Mouse (Mus musculus) embryonic facial prominence, embryonic 11.5 days (tissue): Measurements from ENCODE around the gene Thbs1. TPM values are rescaled to one million over a fixed set of nuclear protein-coding genes. Genes with fewer than 3 reads are reported as not detected.
"Not testable (repeated sequence)": the region's sequence is repeated elsewhere in the genome, so short reads cannot be mapped to it uniquely, and the experiment has no call there.

Experiments
- ATAC-seq: fragments of 200-750 bp; cut with Nextera tagmentation; replicated peaks from 2 replicates; pipeline ENCODE4 v1.8.0; 2017; ENCODE audit warnings: low read depth; ENCODE audit not compliant: insufficient number of reproducible peaks, low FRiP score, low TSS enrichment
- DNase-seq: peaks from one replicate; pipeline ENCODE4 v3.0.0-alpha.2; 2015; ENCODE audit warnings: low spot score
- H3K27ac ChIP-seq: fragments of 300-500 bp; sonication (generic); replicated peaks from 2 replicates; pipeline ENCODE4 v1.5.1; 2014; ENCODE audit warnings: mild to moderate bottlenecking, low read depth, low read length, control low read depth
- H3K27me3 ChIP-seq: fragments of 300-500 bp; sonication (generic); 2 replicates; pipeline ENCODE4 v1.6.1; 2014; ENCODE audit warnings: mild to moderate bottlenecking, low read length, moderate library complexity, mixed read lengths; ENCODE audit not compliant: control insufficient read depth, insufficient read depth
- H3K36me3 ChIP-seq: fragments of 300-500 bp; sonication (generic); replicated peaks from 2 replicates; pipeline ENCODE4 v1.6.1; 2014; ENCODE audit warnings: low read depth, mild to moderate bottlenecking, low read length, moderate library complexity, mixed read lengths; ENCODE audit not compliant: control insufficient read depth, insufficient read depth
- H3K4me1 ChIP-seq: fragments of 300-500 bp; sonication (generic); 2 replicates; pipeline ENCODE4 v1.6.1; 2014; ENCODE audit warnings: low read length, mixed read lengths; ENCODE audit not compliant: control insufficient read depth, insufficient read depth
- H3K4me2 ChIP-seq: fragments of 300-500 bp; sonication (generic); 2 replicates; pipeline ENCODE4 v1.6.1; 2014; ENCODE audit warnings: low read depth, mild to moderate bottlenecking, control low read depth, low read length, moderate library complexity
- H3K4me3 ChIP-seq: fragments of 300-500 bp; sonication (generic); 2 replicates; pipeline ENCODE4 v1.5.1; 2014; ENCODE audit warnings: low read depth, low read length, control low read depth
- H3K9ac ChIP-seq: fragments of 300-500 bp; sonication (generic); replicated peaks from 2 replicates; pipeline ENCODE4 v1.6.1; 2014; ENCODE audit warnings: mild to moderate bottlenecking, control low read depth, low read length
- H3K9me3 ChIP-seq: fragments of 300-500 bp; sonication (generic); replicated peaks from 2 replicates; pipeline ENCODE4 v1.6.1; 2016; ENCODE audit warnings: mild to moderate bottlenecking, low read length, inconsistent platforms, mixed read lengths; ENCODE audit not compliant: control insufficient read depth
- WGBS: fragments of 180-500 bp; shearing (Covaris S2); extraction: QIAGEN DNeasy Blood & Tissue Kit; methylation state at CpG from one replicate; pipeline ENCODE4 v1.1.7; 2014; 5-methylcytosine and 5-hydroxymethylcytosine counted together
- polyA plus RNA-seq: library from polyadenylated mRNA; unstranded; fragments of >200 nt; fragmentation: Nextera tagmentation; extraction: Ambion mirVana; gene quantifications from 2 replicates; pipeline ENCODE4 v1.2.1, GENCODE M21; 2014

Gene Thbs1
- polyA plus RNA-seq, 1 experiment from 2014 or later = 50.7 TPM

DNA sequence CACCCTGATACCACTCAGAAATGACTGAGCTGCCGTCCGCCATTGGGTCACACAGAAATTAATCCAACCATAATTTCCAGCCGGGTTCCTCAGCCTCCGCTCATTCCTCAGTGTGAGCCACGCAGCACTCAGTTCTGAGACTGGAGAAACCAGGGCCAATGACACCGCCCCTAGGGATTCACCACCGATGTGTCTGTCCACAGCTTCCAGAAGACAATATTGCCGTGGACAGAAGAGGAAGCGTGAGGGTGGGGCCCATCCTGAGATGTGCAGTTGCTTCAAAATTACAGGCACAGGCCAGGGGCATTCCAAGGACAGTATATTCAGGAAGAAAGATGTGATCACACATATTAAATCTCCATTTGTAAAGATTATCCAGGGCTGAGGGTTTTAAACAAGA, 25.4 kb downstream of the Thbs1 start:
- Histone ChIP-seq H3K9ac (no peak overlapping the region), H3K36me3 (no peaks in the 10 kb centered on the region), H3K4me2 (no peak overlapping the region), H3K4me1 (no peaks in the 10 kb centered on the region), H3K9me3 (no peaks in the 10 kb centered on the region), H3K27me3 (no peaks in the 10 kb centered on the region), H3K4me3 (no peak overlapping the region), H3K27ac (no peak overlapping the region)
- DNase-seq = no peak
- 88% methylated on average over 9 of the region's 9 CpGs for WGBS
- ATAC-seq = no peak

DNA sequence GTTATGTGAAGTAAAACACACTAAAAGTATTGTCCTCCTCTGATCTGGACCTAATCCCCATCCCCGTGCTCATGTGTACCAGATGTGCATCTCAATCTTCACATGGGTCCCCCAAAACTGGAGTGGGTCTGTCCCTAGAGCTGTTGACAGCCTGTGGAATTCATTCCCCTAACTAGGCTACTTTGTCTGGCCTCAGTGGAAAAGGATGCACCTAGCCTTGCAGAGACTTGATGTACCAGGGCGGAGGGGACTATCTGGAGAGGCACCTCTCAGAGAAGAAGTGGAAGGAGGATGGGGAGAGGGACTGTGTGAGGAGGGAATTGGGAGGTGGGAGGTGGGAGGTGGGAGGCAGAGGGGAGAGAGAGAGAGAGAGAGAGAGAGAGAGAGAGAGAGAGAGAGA, 26.1 kb downstream of the Thbs1 start:
- Histone ChIP-seq H3K9ac (no peak overlapping the region), H3K27me3 (no peaks in the 10 kb centered on the region)
- ATAC-seq = no peak

DNA sequence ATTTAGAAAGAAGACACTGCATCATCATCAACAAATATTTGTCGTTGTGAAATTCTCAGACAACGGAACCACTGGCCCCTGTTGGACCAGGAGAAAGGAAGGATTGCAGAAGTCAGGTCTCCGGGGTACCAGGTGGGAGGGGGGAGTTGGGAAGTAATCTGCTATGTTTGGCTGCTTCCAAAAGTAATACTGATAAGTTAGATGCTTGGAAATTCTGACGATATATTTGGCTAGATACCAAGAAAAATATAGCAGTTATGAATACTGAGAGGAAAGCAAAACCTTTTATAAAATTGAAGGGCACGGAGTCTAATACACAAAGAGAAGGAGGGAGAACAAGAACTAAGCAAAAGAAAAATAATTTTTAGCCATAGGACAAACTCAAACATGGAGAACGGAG, 27.6 kb downstream of the Thbs1 start:
- Histone ChIP-seq H3K4me3 (no peak overlapping the region), H3K4me2 (no peak overlapping the region), H3K27ac (no peak overlapping the region), H3K4me1 (no peaks in the 10 kb centered on the region), H3K36me3 (no peaks in the 10 kb centered on the region), H3K9me3 (no peaks in the 10 kb centered on the region), H3K27me3 (no peaks in the 10 kb centered on the region), H3K9ac (no peak overlapping the region)
- DNase-seq = no peak
- WGBS = 86% methylated on average over 6 of the region's 6 CpGs
- no peak for ATAC-seq

More for the DNA sequence above, 26.1 kb downstream of the Thbs1 start:
- Histone ChIP-seq H3K27ac (no peak overlapping the region), H3K36me3 (no peaks in the 10 kb centered on the region), H3K9me3 (no peaks in the 10 kb centered on the region), H3K4me3 (no peak overlapping the region), H3K4me2 (no peak overlapping the region), H3K4me1 (no peaks in the 10 kb centered on the region)
- DNase-seq = no peak
- WGBS = 89% methylated on average over 2 of the region's 2 CpGs

DNA sequence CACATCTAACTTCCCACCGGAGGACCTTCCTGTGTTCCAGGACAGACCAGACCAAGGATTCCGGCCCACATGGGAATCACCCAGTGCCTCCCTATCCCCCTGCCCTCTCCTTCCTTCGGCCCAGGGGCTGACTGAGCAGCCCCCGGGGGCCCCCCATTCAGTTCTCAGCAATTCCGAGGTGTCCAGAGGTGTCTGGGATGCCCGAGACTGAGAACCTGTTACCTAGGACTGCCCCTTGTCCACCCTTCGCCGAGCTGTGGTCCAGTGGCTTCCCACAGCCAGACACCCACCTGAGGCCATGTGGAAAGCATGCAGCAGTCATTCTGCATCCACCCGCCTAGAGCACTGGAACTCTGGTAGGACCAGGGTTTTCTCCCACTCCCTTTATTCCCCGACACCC, 30.0 kb downstream of the Thbs1 start:
- Histone ChIP-seq H3K4me1 (no peaks in the 10 kb centered on the region), H3K4me2 (no peak overlapping the region), H3K9ac (no peak overlapping the region), H3K36me3 (no peaks in the 10 kb centered on the region), H3K27me3 (no peaks in the 10 kb centered on the region), H3K27ac (no peak overlapping the region), H3K4me3 (no peak overlapping the region), H3K9me3 (no peaks in the 10 kb centered on the region)
- DNase-seq = no peak
- WGBS = 93% methylated on average over 10 of the region's 10 CpGs
- no peak for ATAC-seq

DNA sequence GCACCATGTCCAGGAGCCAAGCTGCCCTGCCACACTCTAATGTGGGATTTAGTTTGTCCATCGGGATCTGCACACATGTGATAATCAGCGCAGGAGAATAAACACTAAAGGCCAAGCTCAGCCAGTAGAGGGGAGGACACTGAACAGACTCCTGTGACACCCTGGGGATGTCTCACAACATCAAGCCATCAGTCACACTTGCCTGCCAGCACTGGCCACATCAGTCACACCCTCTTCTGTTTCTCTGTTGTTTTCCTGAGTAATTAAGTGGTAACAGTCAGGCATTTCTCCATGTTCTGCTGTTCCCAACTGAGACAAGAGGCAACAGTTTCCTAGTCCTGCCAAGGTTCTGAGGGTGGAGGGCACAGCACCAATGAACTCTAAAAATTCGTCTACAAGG, 36.1 kb downstream of the Thbs1 start:
- not testable (repeated sequence) for H3K9ac ChIP-seq, H3K27me3 ChIP-seq, H3K9me3 ChIP-seq, H3K4me2 ChIP-seq, DNase-seq, H3K4me3 ChIP-seq, ATAC-seq, H3K36me3 ChIP-seq, H3K4me1 ChIP-seq, H3K27ac ChIP-seq
- WGBS = 67% methylated on average over 3 of the region's 3 CpGs

DNA sequence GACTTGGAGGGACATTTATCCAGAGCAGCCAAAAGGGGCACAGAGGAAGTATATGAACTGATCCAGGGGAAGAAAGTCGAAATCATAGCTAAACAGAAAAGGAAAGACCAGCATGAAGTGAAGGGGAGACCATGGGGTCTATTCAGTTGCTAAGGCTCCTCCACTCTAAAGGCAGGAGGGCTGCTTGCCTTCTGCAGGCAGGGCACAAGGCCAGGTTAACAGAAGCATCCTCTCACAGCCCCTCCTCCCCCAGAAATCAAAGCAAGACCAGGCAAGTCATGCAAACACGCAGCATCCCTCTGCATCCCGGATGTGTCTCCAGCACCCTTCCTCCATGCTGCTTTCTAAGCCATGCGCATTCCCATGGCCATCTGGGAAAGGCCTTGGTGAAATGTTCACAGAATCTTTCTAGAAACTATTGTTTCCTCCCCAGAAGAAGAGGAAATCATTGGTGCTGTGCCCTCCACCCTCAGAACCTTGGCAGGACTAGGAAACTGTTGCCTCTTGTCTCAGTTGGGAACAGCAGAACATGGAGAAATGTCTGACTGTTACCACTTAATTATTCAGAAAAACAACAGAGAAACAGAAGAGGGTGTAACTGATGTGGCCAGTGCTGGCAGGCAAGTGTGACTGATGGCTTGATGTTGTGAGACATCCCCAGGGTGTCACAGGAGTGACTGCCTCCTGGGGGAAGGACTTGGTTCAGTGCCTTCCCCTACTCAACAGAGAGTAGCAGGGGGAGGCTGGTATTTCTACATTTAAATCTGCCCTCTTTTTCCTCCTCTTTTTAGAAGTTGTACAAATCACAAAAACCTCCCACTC, 36.9 kb downstream of the Thbs1 start:
- no peak for DNase-seq

DNA sequence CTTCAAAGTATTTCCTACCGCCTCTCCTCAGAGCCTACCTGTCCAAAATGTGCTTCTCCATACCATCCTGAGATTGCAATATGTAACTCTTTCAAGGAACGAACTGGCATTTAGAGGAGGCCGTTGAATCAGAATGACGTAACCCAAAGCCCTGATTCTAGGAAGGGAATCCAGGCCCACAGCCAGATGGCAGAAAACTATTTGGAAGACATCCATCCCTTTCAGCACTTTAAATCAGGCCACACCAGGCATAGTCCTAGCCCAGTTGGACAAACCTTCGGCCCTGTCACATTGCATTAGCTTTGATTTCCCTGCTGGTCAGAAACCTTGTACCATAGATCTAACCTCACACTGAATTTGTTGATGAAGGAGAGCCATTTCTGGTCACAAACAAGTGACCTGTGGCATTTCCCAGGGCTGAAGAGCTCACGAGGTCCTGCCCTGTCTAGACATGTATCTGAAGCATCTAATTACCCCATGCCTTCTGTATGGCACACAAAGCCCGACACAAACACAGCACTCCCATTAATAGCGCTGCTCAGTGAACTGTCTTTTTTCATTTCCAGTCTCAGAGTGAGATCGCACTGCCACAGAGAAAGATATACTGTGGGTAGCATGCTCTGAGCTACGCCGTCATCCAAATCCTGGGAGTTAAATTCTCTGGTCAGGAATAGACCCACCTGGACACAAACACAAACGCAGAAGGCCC, 38.3 kb downstream of the Thbs1 start:
- Histone ChIP-seq H3K4me3 (no peak overlapping the region), H3K27me3 (no peaks in the 10 kb centered on the region), H3K9me3 (no peaks in the 10 kb centered on the region), H3K36me3 (no peaks in the 10 kb centered on the region), H3K9ac (no peak overlapping the region), H3K27ac (no peak overlapping the region), H3K4me2 (no peak overlapping the region), H3K4me1 (no peaks in the 10 kb centered on the region)
- peak; percentile 39; the same call in 1 of the 2 replicates for ATAC-seq
- WGBS = 67% methylated on average over 12 of the region's 12 CpGs
- no peak for DNase-seq

More for the DNA sequence above, 36.9 kb downstream of the Thbs1 start:
- Histone ChIP-seq H3K4me2 (no peak overlapping the region), H3K36me3 (no peaks in the 10 kb centered on the region), H3K9ac (no peak overlapping the region), H3K27me3 (no peaks in the 10 kb centered on the region), H3K4me3 (no peak overlapping the region), H3K4me1 (no peaks in the 10 kb centered on the region), H3K9me3 (no peaks in the 10 kb centered on the region), H3K27ac (no peak overlapping the region)
- ATAC-seq = no peak
- 70% methylated on average over 4 of the region's 4 CpGs for WGBS

DNA sequence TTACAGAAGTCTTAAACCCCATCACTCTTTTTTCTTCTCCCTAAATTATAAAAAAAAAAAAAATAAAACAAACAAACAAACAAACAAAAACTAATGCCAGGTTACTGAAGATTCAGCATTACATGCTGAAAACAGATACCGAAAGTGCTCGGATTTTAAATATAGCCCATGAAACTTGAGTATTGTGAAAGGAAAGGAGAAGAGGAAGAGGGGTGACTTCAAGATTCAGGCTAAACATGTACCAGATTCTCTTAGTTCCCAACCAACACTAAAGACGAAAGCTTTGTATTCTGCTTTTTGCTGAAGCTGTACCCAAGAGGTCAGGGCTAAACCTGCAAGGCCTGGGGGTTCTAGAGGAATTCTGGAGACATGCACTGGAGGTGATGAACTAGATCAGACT, 46.4 kb downstream of the Thbs1 start:
- DNase-seq (no peak), ATAC-seq (no peak)
- H3K27me3 ChIP-seq = no peaks in the 10 kb centered on the region
- WGBS = 71% methylated on average over 3 of the region's 3 CpGs
- H3K9ac ChIP-seq = no peak overlapping the region
- H3K27ac ChIP-seq = no peak overlapping the region
- H3K36me3 ChIP-seq = no peaks in the 10 kb centered on the region
- H3K4me1 ChIP-seq = peaks cover 3% of the 10 kb centered on the region
- no peaks in the 10 kb centered on the region for H3K9me3 ChIP-seq
- no peak overlapping the region for H3K4me2 ChIP-seq
- H3K4me3 ChIP-seq = no peak overlapping the region
